Mouse (Mus musculus): ENCODE data around the gene Atg4b. TPM values are rescaled to one million over a fixed set of nuclear protein-coding genes. Genes with fewer than 3 reads are reported as not detected.
A peak's percentile ranks its signal among the peaks of the same experiment; 100 is the strongest.
"Not testable (repeated sequence)": the region's sequence is repeated elsewhere in the genome, so short reads cannot be mapped to it uniquely, and the experiment has no call there.

Gene Atg4b
- polyA plus RNA-seq, 1 experiment from 2014 or later: 61.7 TPM

DNA sequence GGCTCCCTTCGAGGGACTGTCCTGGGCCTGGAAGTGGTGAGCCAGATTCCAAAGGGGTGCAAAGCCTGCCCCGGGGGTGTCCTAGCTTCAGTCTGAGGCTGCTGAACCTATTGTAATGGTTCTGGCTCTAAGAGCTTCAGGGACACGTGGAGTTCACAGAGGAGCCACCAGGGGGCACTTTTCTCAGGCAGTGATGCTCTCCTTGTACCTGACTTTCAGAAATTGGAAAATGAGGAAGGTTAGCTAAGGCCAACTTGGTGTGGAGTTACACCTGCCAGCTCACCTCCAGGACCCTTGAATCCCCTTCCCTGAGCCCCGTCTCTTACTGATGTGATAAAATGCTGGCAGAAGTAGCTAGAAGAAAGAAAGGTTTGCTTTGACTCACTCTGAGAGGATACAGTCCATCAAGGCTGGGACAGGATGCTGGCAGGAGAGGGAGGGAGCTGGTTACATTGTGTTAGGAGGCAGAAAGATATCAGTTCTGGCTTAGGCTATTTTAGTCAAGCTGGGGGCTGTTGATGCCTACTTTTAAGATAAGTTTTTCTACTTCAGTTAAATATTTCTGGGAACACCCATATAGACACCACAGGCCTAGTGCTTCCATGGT is 81.6 kb downstream of the Atg4b start:
- WGBS: 55% methylated on average over 2 of the region's 4 CpGs
- H3K4me3 ChIP-seq (ENCODE audit: low read depth, low read length); ATAC-seq (ENCODE audit: low FRiP score, low TSS enrichment); H3K27ac ChIP-seq (replicated peaks); H3K27me3 ChIP-seq (ENCODE audit: control insufficient read depth, insufficient read depth, low read length); H3K9ac ChIP-seq (ENCODE audit: low read length); H3K4me2 ChIP-seq (replicated peaks; ENCODE audit: low read depth); DNase-seq (ENCODE audit: low spot score); H3K9me3 ChIP-seq (ENCODE audit: control insufficient read depth, low read length); H3K36me3 ChIP-seq (ENCODE audit: control insufficient read depth, insufficient read depth, low read length); H3K4me1 ChIP-seq (replicated peaks; ENCODE audit: control insufficient read depth, insufficient read depth): not testable (repeated sequence)
- peak; percentile 41 for TF ChIP-seq CTCF (IDR thresholded peaks at IDR 0.05; ENCODE audit: low read depth)

DNA sequence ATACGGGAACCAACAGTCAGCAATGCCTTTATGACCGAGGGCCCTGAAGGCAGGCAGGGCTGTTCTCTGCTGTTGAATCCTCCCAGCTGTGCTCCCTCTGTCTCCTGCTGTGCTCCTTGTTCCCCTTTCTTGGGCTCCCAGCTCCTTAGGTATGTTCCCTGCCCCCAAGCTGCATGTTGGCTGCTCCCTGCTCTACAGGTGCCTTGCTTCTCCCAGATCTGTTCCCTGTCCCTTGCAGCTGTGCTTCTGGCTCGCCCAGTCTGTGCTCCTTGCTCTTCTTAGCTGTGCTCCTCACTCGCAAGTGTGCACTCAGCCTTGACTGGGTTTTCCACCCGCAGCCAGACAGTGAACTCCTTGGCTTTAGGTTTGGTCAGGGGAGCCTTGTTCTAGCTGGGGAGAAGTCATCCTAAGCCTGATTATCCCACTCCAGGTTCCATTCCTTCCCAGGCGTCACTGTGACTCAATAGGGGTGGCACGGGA is 83.4 kb downstream of the Atg4b start:
- Histone ChIP-seq H3K4me2 (replicated peaks; ENCODE audit: low read depth) (no peak overlapping the region), H3K27ac (replicated peaks) (no peak overlapping the region), H3K36me3 (ENCODE audit: control insufficient read depth, insufficient read depth, low read length) (peaks cover 7% of the 10 kb centered on the region), H3K4me3 (ENCODE audit: low read depth, low read length) (no peak overlapping the region), H3K4me1 (replicated peaks; ENCODE audit: control insufficient read depth, insufficient read depth) (no peaks in the 10 kb centered on the region), H3K9me3 (ENCODE audit: control insufficient read depth, low read length) (no peaks in the 10 kb centered on the region), H3K27me3 (ENCODE audit: control insufficient read depth, insufficient read depth, low read length) (no peaks in the 10 kb centered on the region), H3K9ac (ENCODE audit: low read length) (no peak overlapping the region)
- no peak for ATAC-seq (ENCODE audit: low FRiP score, low TSS enrichment)
- 83% methylated on average over 7 of the region's 7 CpGs for WGBS
- TF ChIP-seq CTCF (IDR thresholded peaks at IDR 0.05; ENCODE audit: low read depth): no peak
- TF ChIP-seq EP300 (optimal IDR thresholded peaks at IDR 0.05): no peak
- no peak for DNase-seq (ENCODE audit: low spot score)

DNA sequence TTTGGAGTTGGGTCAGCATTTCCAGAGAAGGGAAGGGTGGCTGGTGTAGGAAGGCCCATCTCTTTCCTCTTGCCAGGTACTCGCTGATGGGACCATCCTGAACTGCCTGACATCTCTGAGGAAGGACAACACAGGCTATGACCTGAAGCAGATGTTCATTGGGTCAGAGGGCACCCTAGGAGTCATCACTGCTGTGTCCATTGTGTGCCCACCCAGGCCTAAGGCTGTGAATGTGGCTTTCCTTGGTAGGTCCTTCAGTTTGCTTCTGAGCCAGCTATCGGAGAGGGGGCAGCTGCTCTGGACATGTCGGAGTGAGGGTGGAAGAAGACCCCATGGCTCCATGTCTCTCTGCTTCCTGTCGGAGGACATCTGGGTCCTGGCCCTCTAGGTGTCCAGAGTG is 83.9 kb downstream of the Atg4b start:
- H3K36me3 ChIP-seq (ENCODE audit: control insufficient read depth, insufficient read depth, low read length): peaks cover 7% of the 10 kb centered on the region
- H3K27me3 ChIP-seq (ENCODE audit: control insufficient read depth, insufficient read depth, low read length): no peaks in the 10 kb centered on the region
- no peak for ATAC-seq (ENCODE audit: low FRiP score, low TSS enrichment)
- H3K4me1 ChIP-seq (replicated peaks; ENCODE audit: control insufficient read depth, insufficient read depth): no peaks in the 10 kb centered on the region
- no peak for DNase-seq (ENCODE audit: low spot score)
- H3K4me2 ChIP-seq (replicated peaks; ENCODE audit: low read depth): no peak overlapping the region
- no peak for TF ChIP-seq EP300 (optimal IDR thresholded peaks at IDR 0.05)
- TF ChIP-seq CTCF (IDR thresholded peaks at IDR 0.05; ENCODE audit: low read depth): no peak
- H3K27ac ChIP-seq (replicated peaks): no peak overlapping the region
- no peaks in the 10 kb centered on the region for H3K9me3 ChIP-seq (ENCODE audit: control insufficient read depth, low read length)
- no peak overlapping the region for H3K9ac ChIP-seq (ENCODE audit: low read length)
- WGBS: 88% methylated on average over 4 of the region's 4 CpGs
- no peak overlapping the region for H3K4me3 ChIP-seq (ENCODE audit: low read depth, low read length)

DNA sequence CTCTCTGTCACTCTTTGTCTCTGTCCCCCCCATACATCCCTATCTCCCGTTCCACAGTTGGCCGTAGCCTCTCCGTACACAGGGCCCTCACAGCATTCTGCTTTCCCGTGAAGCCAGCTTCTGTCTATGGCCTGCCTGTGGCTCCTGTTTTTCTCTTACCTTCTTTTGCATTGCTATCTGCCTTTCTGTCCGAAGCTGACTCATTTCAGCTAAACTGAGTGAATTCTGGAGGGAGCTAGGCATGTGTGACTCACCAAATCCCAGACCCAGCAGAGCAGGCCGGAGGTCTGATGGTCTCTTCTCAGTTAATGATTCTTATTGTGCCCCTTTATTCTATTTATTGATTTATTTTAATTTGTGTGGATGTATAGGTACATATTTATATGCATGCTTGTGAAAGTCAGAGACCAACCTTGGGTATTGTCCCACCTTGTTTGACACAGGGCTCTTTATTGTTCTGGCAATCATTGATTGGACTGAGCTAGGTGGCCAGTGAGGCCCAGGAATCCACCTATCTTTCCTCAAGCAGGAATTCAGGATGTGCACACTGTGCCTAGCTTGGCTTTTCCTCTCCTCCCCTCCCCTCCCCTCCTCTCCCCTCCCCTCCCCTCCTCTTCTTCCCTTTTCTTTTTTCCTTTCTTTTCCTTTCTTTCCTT is 84.7 kb downstream of the Atg4b start:
- Histone ChIP-seq H3K9ac (ENCODE audit: low read length) (no peak overlapping the region), H3K4me1 (replicated peaks; ENCODE audit: control insufficient read depth, insufficient read depth) (no peaks in the 10 kb centered on the region), H3K27me3 (ENCODE audit: control insufficient read depth, insufficient read depth, low read length) (no peaks in the 10 kb centered on the region), H3K9me3 (ENCODE audit: control insufficient read depth, low read length) (no peaks in the 10 kb centered on the region), H3K4me3 (ENCODE audit: low read depth, low read length) (no peak overlapping the region), H3K4me2 (replicated peaks; ENCODE audit: low read depth) (no peak overlapping the region), H3K36me3 (ENCODE audit: control insufficient read depth, insufficient read depth, low read length) (peaks cover 7% of the 10 kb centered on the region), H3K27ac (replicated peaks) (no peak overlapping the region)
- ATAC-seq (ENCODE audit: low FRiP score, low TSS enrichment) (no peak), DNase-seq (ENCODE audit: low spot score) (no peak)
- WGBS: 83% methylated on average over 6 of the region's 6 CpGs
- TF ChIP-seq EP300 (optimal IDR thresholded peaks at IDR 0.05): no peak

DNA sequence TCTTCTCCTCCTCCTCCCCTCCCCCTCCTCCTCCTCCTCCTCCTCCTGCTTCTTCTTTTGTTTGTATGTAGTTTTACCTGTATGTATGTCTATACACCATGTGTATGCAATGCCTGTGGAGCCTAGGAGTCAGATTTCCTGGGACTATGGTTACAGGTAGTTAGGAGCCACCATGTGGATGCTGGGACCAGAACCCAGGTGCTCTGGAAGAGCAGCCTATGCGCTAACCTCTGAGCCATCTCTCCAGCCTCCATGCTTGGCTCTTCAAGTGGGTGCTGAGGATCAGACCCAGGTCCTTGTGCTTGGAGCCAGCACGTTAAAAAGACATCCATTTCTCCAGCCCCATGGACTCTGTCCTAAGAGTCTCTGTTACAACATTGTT is 85.2 kb downstream of the Atg4b start:
- H3K4me2 ChIP-seq (replicated peaks; ENCODE audit: low read depth): no peak overlapping the region
- no peaks in the 10 kb centered on the region for H3K4me1 ChIP-seq (replicated peaks; ENCODE audit: control insufficient read depth, insufficient read depth)
- ATAC-seq (ENCODE audit: low FRiP score, low TSS enrichment): no peak
- peaks cover 7% of the 10 kb centered on the region for H3K36me3 ChIP-seq (ENCODE audit: control insufficient read depth, insufficient read depth, low read length)
- no peak overlapping the region for H3K4me3 ChIP-seq (ENCODE audit: low read depth, low read length)
- no peak overlapping the region for H3K27ac ChIP-seq (replicated peaks)
- no peak for DNase-seq (ENCODE audit: low spot score)
- H3K27me3 ChIP-seq (ENCODE audit: control insufficient read depth, insufficient read depth, low read length): no peaks in the 10 kb centered on the region
- H3K9ac ChIP-seq (ENCODE audit: low read length): no peak overlapping the region
- TF ChIP-seq CTCF (IDR thresholded peaks at IDR 0.05; ENCODE audit: low read depth): no peak
- TF ChIP-seq EP300 (optimal IDR thresholded peaks at IDR 0.05): no peak
- no peaks in the 10 kb centered on the region for H3K9me3 ChIP-seq (ENCODE audit: control insufficient read depth, low read length)
- 89% methylated on average over 2 of the region's 2 CpGs for whole genome bisulfite sequencing

DNA sequence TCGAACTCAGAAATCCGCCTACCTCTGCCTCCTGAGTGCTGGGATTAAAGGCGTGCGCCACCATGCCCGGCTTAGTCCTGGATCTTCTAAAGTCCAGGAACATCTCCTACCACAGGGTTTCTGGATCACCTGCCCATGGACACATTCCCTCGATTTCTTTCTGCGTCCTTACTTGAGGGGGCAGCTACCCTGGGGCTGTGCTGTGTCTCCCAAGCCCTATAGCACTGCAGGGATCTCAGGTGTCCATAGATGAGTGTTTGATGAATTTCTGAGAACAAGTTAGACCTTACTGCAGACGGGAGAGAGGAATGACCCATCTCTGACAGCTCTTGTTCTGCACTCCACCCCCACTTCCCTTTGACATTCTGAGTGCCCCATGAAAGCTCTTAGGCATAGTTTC is 86.0 kb downstream of the Atg4b start:
- Histone ChIP-seq H3K4me1 (replicated peaks; ENCODE audit: control insufficient read depth, insufficient read depth) (no peaks in the 10 kb centered on the region), H3K4me3 (ENCODE audit: low read depth, low read length) (no peak overlapping the region), H3K9ac (ENCODE audit: low read length) (no peak overlapping the region), H3K27me3 (ENCODE audit: control insufficient read depth, insufficient read depth, low read length) (no peaks in the 10 kb centered on the region), H3K27ac (replicated peaks) (no peak overlapping the region), H3K36me3 (ENCODE audit: control insufficient read depth, insufficient read depth, low read length) (peaks cover 7% of the 10 kb centered on the region), H3K9me3 (ENCODE audit: control insufficient read depth, low read length) (no peaks in the 10 kb centered on the region), H3K4me2 (replicated peaks; ENCODE audit: low read depth) (no peak overlapping the region)
- no peak for TF ChIP-seq CTCF (IDR thresholded peaks at IDR 0.05; ENCODE audit: low read depth)
- no peak for TF ChIP-seq EP300 (optimal IDR thresholded peaks at IDR 0.05)
- ATAC-seq (ENCODE audit: low FRiP score, low TSS enrichment) (no peak), DNase-seq (ENCODE audit: low spot score) (no peak)
- 91% methylated on average over 8 of the region's 8 CpGs for WGBS

DNA sequence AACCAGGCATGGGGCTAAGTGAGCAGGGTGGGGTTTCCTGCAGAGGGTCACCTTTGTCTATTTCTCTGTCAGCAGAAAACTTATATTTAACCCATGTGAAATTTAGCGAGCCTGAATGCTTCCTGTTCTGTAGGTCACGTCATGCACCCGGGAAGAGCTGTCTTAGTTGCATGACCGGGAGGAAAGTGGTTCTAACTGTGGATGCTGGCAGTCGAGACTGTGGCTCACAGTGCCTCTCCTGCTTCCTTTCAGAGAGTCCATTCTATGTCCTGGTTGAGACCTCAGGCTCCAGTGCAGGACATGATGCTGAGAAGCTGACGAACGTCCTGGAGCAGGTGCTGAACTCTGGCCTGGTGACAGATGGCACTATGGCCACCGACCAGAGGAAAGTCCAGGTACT is 87.3 kb downstream of the Atg4b start:
- H3K27me3 ChIP-seq (ENCODE audit: control insufficient read depth, insufficient read depth, low read length); DNase-seq (ENCODE audit: low spot score): not testable (repeated sequence)

More for the DNA sequence above, 87.3 kb downstream of the Atg4b start:
- H3K9me3 ChIP-seq (ENCODE audit: control insufficient read depth, low read length); H3K36me3 ChIP-seq (ENCODE audit: control insufficient read depth, insufficient read depth, low read length); H3K9ac ChIP-seq (ENCODE audit: low read length); H3K4me3 ChIP-seq (ENCODE audit: low read depth, low read length); ATAC-seq (ENCODE audit: low FRiP score, low TSS enrichment); H3K27ac ChIP-seq (replicated peaks); H3K4me2 ChIP-seq (replicated peaks; ENCODE audit: low read depth); H3K4me1 ChIP-seq (replicated peaks; ENCODE audit: control insufficient read depth, insufficient read depth): not testable (repeated sequence)
- 91% methylated on average over 7 of the region's 8 CpGs for WGBS

Data from stomach, postnatal 0 days (tissue).